Mouse (Mus musculus) urinary bladder, postnatal 0 days (tissue): ENCODE measurements around the gene Ube2o. TPM values are rescaled to one million over a fixed set of nuclear protein-coding genes. Genes with fewer than 3 reads are reported as not detected.

ENCODE experiments used
- polyA plus RNA-seq: library from polyadenylated mRNA; unstranded; fragments of >200 nt; fragmentation: Nextera tagmentation; extraction: Ambion mirVana; gene quantifications from 2 replicates; pipeline ENCODE4 v1.2.1, GENCODE M21; 2015

Gene Ube2o
- 7.0 and 8.3 TPM in 2 replicates for polyA plus RNA-seq

DNA sequence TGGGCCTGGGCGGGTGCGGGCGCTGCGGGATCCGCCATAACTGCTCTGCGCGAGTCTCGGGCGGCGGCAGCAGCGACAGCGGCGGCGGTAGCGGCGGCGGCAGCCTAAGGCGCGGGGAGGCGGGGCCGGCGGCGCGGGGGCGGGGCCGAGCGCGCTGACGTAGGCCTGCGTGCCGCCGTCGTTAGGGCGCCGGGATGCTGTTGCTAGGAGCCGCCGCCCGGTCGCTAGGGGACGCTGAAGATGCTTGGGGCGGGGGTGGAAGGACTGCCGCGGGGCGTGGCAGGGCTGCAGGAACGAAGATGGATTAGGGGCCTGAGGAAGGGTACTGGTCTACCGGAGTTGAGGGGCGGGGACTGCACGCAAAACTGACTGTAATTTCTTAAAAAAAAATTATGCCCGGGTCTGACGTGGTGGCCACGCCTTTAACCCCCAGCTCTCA lies at the start of gene Ube2o:
Ube2o (minus strand) TSS at position 72 of the 439 bp plus-strand sequence.

DNA sequence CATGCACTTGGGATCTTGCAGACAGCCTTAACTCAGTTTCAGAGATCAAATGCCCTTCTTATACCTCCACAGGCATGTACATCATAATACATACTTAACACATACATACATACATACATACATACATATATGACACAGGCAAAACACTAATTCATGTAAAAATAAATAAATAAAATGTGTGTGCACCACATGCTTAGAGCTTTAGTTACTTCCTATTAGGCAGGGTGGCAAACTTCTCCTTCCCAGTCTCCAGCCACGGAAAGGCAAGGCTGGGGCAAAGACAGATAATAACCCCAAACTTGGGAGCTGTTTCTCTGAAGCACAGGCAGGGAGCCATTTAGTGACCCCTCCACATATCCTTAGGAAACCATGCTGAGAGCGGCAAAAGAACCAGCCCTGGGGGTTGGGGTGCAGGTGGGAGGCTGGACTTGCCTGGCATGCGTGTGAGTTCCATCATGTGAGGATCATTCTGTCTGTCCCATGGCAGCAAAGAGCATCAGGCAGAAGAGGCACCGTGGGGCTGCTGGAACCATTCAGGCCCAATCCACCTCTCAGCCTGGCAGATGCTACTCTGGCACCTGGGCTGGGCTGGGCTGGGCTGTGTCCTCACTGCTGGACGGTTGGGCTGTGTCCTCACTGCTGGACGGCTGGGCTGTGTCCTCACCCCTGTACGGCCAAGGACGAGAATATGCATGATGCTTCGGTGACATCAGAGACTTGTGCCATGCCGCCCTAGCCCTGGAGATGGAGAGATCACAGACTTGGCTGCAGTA lies 45.2 kb upstream of the Ube2o start, which contains the start of gene Rhbdf2:
Rhbdf2 (minus strand) TSS at position 721 of the 773 bp plus-strand sequence.

DNA sequence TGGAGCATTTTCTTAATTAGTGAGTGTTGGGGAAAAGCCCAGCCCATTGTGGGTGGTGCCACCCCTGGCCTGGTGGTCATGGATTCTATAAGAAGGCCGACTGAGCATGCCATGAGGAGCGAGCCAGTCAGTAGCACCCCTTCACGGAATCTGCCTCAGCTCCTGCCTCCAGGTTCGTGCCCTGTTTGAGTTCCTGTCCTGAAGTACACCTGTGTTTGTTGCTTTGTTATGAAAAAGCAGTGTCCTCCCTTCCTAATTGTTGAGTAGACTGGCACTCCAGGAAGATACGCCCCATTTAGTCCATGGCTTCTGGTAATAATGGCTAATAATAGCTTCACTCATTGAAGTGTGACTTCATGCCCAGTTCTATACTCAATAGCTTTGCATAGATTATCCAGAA lies 5.1 kb upstream of the Ube2o start, which contains the start of gene Aanat:
Aanat (plus strand) TSS at position 123 of the 400 bp plus-strand sequence.

DNA sequence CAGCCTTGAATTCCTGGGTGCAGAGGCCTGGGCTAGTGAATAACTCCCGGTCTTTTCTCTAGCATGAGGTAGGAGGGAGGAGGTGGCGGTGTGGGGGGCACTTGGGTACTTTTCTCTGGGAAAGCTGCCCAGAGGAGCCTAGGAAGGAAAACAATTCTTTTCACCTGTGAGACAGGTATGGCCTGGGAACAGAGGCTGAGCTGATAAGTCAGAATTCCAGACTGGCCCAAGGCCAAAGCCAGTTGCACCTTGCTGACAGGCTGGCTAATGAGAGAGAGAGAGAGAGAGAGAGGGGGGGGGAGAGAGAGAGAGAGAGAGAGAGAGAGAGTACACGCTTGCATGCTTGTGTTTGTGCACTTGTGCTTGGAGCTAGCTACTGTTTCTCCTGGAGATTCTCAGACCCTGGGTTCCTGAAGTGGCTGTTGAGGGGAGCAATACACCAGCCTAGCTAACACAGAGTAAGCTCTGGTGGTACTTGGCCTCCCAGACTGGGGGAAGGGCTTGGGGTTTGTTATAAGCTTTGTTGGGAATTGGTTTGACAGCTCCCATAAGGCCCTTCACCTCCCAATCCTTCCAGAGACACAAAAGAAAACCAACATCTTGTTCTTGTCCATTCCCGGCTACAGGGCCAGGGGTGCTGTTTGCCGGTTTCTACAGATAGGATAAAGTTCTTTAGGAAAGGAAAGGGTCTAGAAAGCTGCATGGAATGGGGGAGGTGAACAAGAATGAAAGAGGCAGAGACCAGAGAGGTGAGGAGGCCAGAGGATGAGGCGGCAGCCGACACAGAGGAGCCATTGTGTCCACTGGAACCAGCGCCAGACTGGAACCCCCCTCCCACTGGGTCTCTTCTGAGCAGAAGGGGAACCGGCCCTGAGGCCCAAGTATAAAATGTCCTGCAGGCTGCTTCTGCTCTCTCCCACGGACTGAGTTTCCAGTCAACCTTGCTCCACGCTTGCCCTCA lies 50.8 kb downstream of the Ube2o start, which contains the start of gene Sphk1:
Sphk1 (plus strand) TSS at position 739 of the 961 bp plus-strand sequence.

DNA sequence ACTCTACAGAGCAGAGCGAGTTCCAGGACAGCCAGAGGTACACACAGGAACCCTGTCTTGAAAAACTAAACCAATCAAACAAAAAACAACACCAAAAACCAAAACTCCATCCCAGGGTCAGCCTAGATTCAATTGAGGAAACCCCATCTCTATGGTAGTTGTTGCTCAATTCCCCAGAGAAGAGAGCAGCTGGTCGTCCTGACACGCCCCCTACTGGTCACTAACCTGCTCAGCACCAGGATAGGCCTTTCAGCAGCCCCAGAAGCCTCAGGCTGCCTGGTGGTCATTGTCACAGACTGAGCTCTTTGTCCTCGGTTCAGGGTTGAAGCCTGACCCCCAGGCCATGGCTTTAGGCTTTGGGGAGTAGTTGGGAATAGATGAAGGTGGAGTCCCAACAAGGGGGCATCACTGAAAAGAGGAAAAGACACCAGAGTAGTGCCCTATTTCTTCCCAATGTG lies 87.4 kb downstream of the Ube2o start, which contains the start of gene Prpsap1:
Prpsap1 (minus strand) TSS at position 408 of the 458 bp plus-strand sequence.

Other genes starting within 250 kb of the Ube2o start
- 0.19 and 0.45 TPM in 2 replicates for gene Foxj1, start 246.0 kb downstream of the Ube2o start, polyA plus RNA-seq
- 3.8 and 5.7 TPM in 2 replicates for gene Rnf157, start 168.4 kb downstream of the Ube2o start, polyA plus RNA-seq
- gene Ubald2, start 147.4 kb downstream of the Ube2o start, polyA plus RNA-seq: 28.5 and 29.0 TPM in 2 replicates
- gene Qrich2, start 115.2 kb downstream of the Ube2o start, polyA plus RNA-seq: 0.15 TPM in 1 of 2 replicates, not detected in the other
- 104 and 124 TPM in 2 replicates for gene Prpsap1, start 87.2 kb downstream of the Ube2o start, polyA plus RNA-seq
- 11.5 and 12.1 TPM in 2 replicates for gene Sphk1, start 50.5 kb downstream of the Ube2o start, polyA plus RNA-seq
- not detected in 2 replicates for gene Aanat, start 5.0 kb upstream of the Ube2o start, polyA plus RNA-seq
- 3.3 and 6.2 TPM in 2 replicates for gene Rhbdf2, start 45.6 kb upstream of the Ube2o start, polyA plus RNA-seq
- 2.0 and 2.1 TPM in 2 replicates for gene Prcd, start 72.1 kb upstream of the Ube2o start, polyA plus RNA-seq
- 83.3 and 84.4 TPM in 2 replicates for gene Cygb, start 72.9 kb upstream of the Ube2o start, polyA plus RNA-seq
- gene St6galnac1, start 194.1 kb upstream of the Ube2o start, polyA plus RNA-seq: not detected in 2 replicates
- 29.5 and 34.3 TPM in 2 replicates for gene Mxra7, start 246.6 kb upstream of the Ube2o start, polyA plus RNA-seq